Mouse (Mus musculus) C2C12 (cell line): ENCODE data around the gene Tmem38a.

Experiments
- CTCF ChIP-seq: IDR thresholded peaks from one replicate; pipeline ENCODE4 v1.5.1; 2011; ENCODE audit not compliant: control insufficient read depth, insufficient read depth, insufficient read length
- FOSL1 ChIP-seq: IDR thresholded peaks from one replicate; pipeline ENCODE4 v1.8.0; 2011; ENCODE audit warnings: mild to moderate bottlenecking, low read length; ENCODE audit not compliant: poor library complexity, insufficient read depth, severe bottlenecking
- MAX ChIP-seq: IDR thresholded peaks from one replicate; pipeline ENCODE4 v1.6.1; 2011; ENCODE audit warnings: mild to moderate bottlenecking, control low read depth
- MYOD1 ChIP-seq: IDR thresholded peaks from one replicate; pipeline ENCODE4 v1.6.1; 2011; ENCODE audit warnings: low read depth; ENCODE audit not compliant: control insufficient read depth, insufficient read length
- MYOG ChIP-seq: IDR thresholded peaks from one replicate; pipeline ENCODE4 v1.6.1; 2011; ENCODE audit not compliant: control insufficient read depth, insufficient read length; ENCODE audit errors: extremely low read depth
- USF1 ChIP-seq: IDR thresholded peaks from one replicate; pipeline ENCODE4 v1.6.1; 2011; ENCODE audit warnings: low read depth, mild to moderate bottlenecking, control low read depth, moderate library complexity

DNA sequence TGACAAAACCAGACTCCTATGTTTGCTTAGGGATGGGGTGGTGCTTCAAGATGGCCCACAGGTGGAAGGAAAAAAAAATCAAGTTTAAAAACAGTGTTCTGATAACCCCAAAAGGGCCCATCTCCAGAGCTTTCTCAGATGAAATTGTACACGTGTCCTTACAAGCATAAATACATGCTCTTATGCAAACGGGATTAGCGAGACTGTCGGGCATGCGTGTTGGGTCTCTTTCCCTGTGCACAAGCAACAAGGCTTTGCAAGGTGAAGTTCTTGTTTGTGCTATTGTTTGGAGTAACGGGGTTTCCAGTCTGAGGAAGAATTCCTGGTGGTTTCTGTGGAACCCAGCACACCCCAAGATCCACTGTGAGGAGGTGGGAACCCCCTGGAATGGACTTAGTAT lies 1.6 kb downstream of the Tmem38a start:
- no peak for TF ChIP-seq MYOG
- TF ChIP-seq CTCF = no peak
- no peak for TF ChIP-seq USF1
- TF ChIP-seq FOSL1 = no peak
- TF ChIP-seq MAX = no peak
- no peak for TF ChIP-seq MYOD1
